Mouse (Mus musculus): ENCODE results near the gene Gm5416.
"Not testable (repeated sequence)": the region's sequence is repeated elsewhere in the genome, so short reads cannot be mapped to it uniquely, and the experiment has no call there.

The Gm5416 gene

DNA sequence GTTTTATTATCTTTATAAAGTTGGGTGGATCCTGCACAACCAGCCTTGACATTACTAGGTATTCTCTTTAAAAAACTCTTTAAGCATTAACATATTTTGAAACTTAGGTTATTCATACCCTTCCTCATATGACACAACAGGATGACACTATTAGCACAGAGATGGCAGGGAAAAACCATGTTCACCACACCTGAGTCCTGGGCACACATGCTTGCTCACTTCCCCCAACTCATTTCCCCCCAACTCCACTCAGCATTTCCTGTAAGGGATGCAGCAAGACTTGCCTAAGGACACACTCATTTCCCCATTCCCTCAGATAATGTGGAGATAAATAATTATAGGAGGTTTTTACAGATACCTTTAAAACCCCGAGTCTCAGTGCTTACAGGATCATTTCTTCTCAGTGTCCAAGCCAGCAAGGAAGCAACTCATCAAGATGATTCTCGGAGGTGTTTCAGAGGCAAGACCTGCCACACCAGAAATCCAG is at the start of gene Gm5416:
TSS of gene Gm5416 (plus strand) at position 437 of the 487 bp plus-strand sequence.
- no peak for DNase-seq

DNA sequence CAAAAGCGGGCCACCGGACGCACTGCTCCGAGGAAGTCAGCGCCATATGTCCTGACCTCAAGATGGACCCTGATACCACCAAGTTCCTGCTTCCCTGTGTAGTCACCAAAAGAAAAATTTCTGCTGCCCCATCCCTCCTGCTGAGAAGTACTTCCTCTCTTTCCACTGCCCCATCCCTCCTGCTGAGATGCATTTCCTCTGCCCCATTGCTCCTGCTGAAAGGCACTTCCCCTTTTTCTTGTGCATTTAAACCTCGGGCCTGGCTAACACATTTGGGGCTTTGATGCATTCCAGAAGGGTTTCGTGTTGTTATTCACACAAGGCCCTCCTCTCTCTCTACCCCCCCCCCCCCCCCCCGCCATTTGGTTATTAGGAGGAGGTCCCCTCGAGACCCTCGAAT is 42.4 kb upstream of the Gm5416 start:
- DNase-seq: not testable (repeated sequence)

DNA sequence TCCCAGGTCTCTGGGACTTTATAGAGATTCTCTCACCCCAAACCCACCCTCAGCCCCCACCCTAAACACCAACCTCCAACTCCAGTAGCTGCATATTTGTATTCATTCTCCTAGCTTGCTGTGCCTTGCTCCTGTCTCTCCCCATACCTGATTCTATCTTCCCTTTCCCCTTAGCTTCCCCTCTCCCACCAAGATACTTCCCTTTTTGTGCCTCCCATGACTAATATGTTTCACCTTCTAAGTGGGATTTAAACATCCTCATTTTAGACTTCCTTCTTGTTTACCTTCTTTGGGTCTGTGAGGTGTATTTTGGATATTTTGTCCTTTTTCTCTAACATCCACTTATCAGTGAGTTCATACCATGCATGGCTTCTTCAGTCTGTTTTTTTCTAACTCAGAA is 34.1 kb upstream of the Gm5416 start:
- no peak for DNase-seq

DNA sequence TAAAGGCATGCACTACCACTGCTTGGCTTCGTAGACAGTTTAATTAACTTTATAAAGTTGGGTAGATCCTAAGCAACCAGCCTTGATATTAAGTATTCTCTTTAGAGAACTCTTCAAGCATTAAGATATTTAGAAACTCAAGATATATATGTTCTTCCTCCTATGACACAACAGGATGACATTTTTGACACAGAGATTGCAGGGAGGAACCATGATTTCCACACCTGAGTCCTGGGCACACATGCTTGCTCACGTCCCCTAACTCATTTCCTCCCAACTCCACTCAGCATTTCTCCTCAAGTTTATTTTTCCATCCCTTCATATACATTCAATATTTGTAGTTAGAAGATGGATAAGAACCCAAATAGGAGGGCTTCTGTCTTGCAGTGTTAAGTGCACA is 30.3 kb upstream of the Gm5416 start:
- no peak for DNase-seq

DNA sequence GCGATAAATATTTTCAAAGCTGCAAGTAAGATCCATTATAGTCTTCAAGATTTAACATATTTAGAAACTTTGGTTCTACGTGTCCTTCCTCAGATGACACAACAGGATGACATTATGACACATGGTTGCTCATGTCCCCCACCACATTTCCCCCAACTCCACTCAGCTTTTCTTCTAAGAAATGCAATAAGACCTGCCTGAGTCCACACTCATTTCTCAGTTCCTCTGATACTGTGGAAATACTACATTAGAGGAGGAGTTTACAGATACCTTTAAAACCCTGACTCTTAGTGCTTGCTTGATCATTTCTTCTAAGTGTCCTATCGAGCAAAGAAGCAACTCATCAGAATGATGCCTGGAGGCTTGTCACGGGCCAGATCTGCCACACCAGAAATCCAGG is 26.3 kb upstream of the Gm5416 start, which contains the start of gene Gm5483:
TSS of gene Gm5483 (plus strand) at position 301 of the 400 bp plus-strand sequence.
- not testable (repeated sequence) for DNase-seq

- DNase-seq: no peak
These were observed 11.0 kb upstream of the Gm5416 start for GRCm38 (mm10) chr16:36199226-36199625.

DNA sequence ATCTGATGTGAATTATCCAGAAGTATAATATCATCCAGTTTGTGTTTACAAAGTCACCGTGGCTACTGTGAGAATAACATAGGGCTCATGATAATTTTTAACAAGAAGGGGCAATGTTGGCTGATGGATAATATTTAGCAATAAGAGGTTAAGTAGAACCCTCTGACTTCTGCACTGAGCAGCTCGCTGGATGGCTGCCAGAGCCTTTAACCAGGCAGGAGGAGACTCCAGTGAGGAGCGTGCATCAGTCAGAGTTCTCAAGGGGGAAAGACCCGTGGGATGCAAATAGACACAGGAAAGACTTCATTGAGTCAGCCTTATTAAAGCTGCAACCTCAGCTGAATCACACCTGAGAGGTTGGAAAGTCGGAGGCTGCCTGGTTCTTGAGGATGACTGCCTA is 6.4 kb upstream of the Gm5416 start:
- no peak for DNase-seq

- DNase-seq: not testable (repeated sequence)
These were observed 4.5 kb upstream of the Gm5416 start for GRCm38 (mm10) chr16:36205684-36206083.

DNA sequence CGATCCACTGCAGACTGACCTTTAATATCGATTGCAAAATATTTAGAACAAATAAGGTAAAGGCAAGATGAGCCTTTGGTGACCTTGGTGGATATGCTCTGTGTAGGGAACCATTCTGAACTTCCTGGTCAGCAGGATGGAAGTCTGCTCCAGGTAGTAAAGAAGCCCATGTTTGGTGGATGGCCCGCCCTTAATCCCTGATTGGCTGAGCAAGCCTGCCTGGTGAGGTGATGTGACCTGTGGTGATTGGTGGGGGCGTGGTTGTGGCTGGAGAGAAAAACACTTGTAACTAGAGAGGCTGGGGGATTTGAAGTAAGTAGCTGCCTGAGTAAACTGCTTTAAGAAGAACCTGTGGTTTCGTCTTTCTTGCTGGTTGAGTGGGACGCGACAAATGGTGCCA is 11.0 kb downstream of the Gm5416 start, which contains the start of gene 2010005H15Rik:
TSS of gene 2010005H15Rik (plus strand) at position 301 of the 400 bp plus-strand sequence.
- not testable (repeated sequence) for DNase-seq

GRCm38 (mm10) chr16:36260585-36260984 is 50.4 kb downstream of the Gm5416 start:
- not testable (repeated sequence) for DNase-seq
